Mouse (Mus musculus): ENCODE measurements around the gene Cdc42ep4. TPM values are rescaled to one million over a fixed set of nuclear protein-coding genes. Genes with fewer than 3 reads are reported as not detected.

Cdc42ep4 gene
- polyA plus RNA-seq, 1 experiment: 32.4 TPM

DNA sequence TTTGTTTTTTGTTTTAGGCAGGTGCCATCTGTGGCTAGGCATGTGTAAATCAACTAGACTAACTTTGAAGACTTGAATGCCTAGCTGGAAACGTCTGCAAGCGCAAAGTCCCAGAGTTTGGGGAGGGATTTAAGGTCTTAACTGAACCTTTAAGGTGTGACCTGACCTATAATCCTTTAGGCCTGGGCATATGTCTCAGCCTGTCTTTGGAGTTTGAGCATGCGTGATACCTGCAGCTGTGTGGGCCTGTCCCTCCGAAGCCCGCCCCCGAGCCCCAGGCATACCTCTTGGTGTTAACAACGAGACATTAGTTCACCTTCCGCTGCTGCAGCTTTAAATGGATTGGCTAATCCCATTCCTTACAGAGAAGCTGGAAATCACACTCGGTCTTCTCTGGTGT, 3.2 kb upstream of the Cdc42ep4 start:
- Histone ChIP-seq H3K27ac (ENCODE audit: insufficient read depth, low read length) (0 out of 2 replicates have a peak overlapping the region, but pooled peaks have one; percentile 13), H3K27me3 (ENCODE audit: control insufficient read depth, insufficient read depth, low read length, poor library complexity, severe bottlenecking) (no peaks in the 10 kb centered on the region), H3K9ac (ENCODE audit: low read depth, poor library complexity, severe bottlenecking) (no peak overlapping the region), H3K4me3 (ENCODE audit: low read depth, low read length) (no peak overlapping the region), H3K9me3 (replicated peaks; ENCODE audit: control insufficient read depth, insufficient read depth, low read length, poor library complexity, severe bottlenecking) (no peaks in the 10 kb centered on the region), H3K4me1 (ENCODE audit: control insufficient read depth, insufficient read depth, low read length) (peaks cover 2% of the 10 kb centered on the region), H3K36me3 (ENCODE audit: control insufficient read depth, insufficient read depth, low read length, poor library complexity, severe bottlenecking) (no peaks in the 10 kb centered on the region)
- no peak for TF ChIP-seq EP300 (IDR thresholded peaks at IDR 0.05; ENCODE audit: insufficient read depth, low read depth, low read length)
- TF ChIP-seq CTCF (IDR thresholded peaks at IDR 0.05; ENCODE audit: low read depth, low read length): no peak
- TF ChIP-seq POLR2A (IDR thresholded peaks at IDR 0.05; ENCODE audit: insufficient read depth, low read length): no peak

DNA sequence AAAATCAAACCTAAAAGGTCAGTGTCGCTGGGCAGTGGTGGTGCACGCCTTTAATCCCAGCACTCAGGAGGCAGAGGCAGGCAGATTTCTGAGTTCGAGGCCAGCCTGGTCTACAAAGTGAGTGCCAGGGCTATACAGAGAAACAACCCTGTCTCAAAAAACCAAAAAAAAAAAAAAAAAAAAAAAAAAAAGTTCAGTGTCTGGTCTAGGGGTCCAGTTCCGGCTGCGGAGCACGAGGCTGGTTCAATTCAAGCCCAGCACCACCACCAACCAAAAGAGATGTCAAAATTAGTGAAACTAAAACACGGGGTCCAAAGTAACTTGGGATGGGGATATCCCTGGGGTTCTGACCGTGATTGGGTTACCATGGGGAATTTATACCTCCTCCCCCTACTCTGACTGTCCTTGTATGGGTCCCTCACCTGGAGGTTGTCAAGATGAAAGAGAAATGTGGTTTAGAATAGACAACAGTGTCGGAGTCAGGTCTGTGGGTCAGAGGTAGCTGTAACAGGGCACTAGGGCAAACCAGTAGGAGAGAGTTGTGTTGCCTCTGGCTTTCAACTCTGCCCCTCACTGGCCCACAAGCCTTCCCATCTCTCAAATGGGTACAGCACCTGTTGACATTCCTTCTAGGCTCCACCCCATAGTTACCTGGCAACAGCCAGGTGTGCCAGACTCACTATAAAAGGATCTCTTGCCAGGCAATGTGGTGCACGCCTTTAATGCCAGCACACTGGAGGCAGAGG, 1.2 kb upstream of the Cdc42ep4 start:
- H3K36me3 ChIP-seq (ENCODE audit: control insufficient read depth, insufficient read depth, low read length, poor library complexity, severe bottlenecking): no peaks in the 10 kb centered on the region
- H3K9ac ChIP-seq (ENCODE audit: low read depth, poor library complexity, severe bottlenecking): peak overlapping the region; percentile 77
- no peaks in the 10 kb centered on the region for H3K9me3 ChIP-seq (replicated peaks; ENCODE audit: control insufficient read depth, insufficient read depth, low read length, poor library complexity, severe bottlenecking)
- peak overlapping the region; percentile 68 for H3K4me3 ChIP-seq (ENCODE audit: low read depth, low read length)
- TF ChIP-seq POLR2A (IDR thresholded peaks at IDR 0.05; ENCODE audit: insufficient read depth, low read length) (no peak), CTCF (IDR thresholded peaks at IDR 0.05; ENCODE audit: low read depth, low read length) (no peak), EP300 (IDR thresholded peaks at IDR 0.05; ENCODE audit: insufficient read depth, low read depth, low read length) (no peak)
- peaks cover 6% of the 10 kb centered on the region for H3K4me1 ChIP-seq (ENCODE audit: control insufficient read depth, insufficient read depth, low read length)
- no peak overlapping the region for H3K27ac ChIP-seq (ENCODE audit: insufficient read depth, low read length)
- no peaks in the 10 kb centered on the region for H3K27me3 ChIP-seq (ENCODE audit: control insufficient read depth, insufficient read depth, low read length, poor library complexity, severe bottlenecking)

GRCm38 (mm10) chr11:113752158-113752661, 529 bp upstream of the Cdc42ep4 start:
- H3K27ac ChIP-seq (ENCODE audit: insufficient read depth, low read length): peak overlapping the region; percentile 87
- H3K4me1 ChIP-seq (ENCODE audit: control insufficient read depth, insufficient read depth, low read length): peaks cover 9% of the 10 kb centered on the region

GRCm38 (mm10) chr11:113750571-113751483, 854 bp downstream of the Cdc42ep4 start:
- peak; percentile 55 for TF ChIP-seq CTCF (IDR thresholded peaks at IDR 0.05; ENCODE audit: low read depth, low read length)
- no peak for TF ChIP-seq POLR2A (IDR thresholded peaks at IDR 0.05; ENCODE audit: insufficient read depth, low read length)
- Histone ChIP-seq H3K4me3 (ENCODE audit: low read depth, low read length) (peak overlapping the region; percentile 91), H3K4me1 (ENCODE audit: control insufficient read depth, insufficient read depth, low read length) (peaks cover 11% of the 10 kb centered on the region), H3K9ac (ENCODE audit: low read depth, poor library complexity, severe bottlenecking) (peak overlapping the region; percentile 77), H3K27me3 (ENCODE audit: control insufficient read depth, insufficient read depth, low read length, poor library complexity, severe bottlenecking) (no peaks in the 10 kb centered on the region), H3K36me3 (ENCODE audit: control insufficient read depth, insufficient read depth, low read length, poor library complexity, severe bottlenecking) (no peaks in the 10 kb centered on the region; the same call in 1 of the 2 replicates), H3K27ac (ENCODE audit: insufficient read depth, low read length) (peak overlapping the region; percentile 21), H3K9me3 (replicated peaks; ENCODE audit: control insufficient read depth, insufficient read depth, low read length, poor library complexity, severe bottlenecking) (no peaks in the 10 kb centered on the region)

More at GRCm38 (mm10) chr11:113752158-113752661, 529 bp upstream of the Cdc42ep4 start:
- Histone ChIP-seq H3K9me3 (replicated peaks; ENCODE audit: control insufficient read depth, insufficient read depth, low read length, poor library complexity, severe bottlenecking) (no peaks in the 10 kb centered on the region), H3K9ac (ENCODE audit: low read depth, poor library complexity, severe bottlenecking) (peak overlapping the region; percentile 77), H3K27me3 (ENCODE audit: control insufficient read depth, insufficient read depth, low read length, poor library complexity, severe bottlenecking) (no peaks in the 10 kb centered on the region), H3K36me3 (ENCODE audit: control insufficient read depth, insufficient read depth, low read length, poor library complexity, severe bottlenecking) (no peaks in the 10 kb centered on the region), H3K4me3 (ENCODE audit: low read depth, low read length) (peak overlapping the region; percentile 68)
- TF ChIP-seq POLR2A (IDR thresholded peaks at IDR 0.05; ENCODE audit: insufficient read depth, low read length) (no peak), CTCF (IDR thresholded peaks at IDR 0.05; ENCODE audit: low read depth, low read length) (no peak), EP300 (IDR thresholded peaks at IDR 0.05; ENCODE audit: insufficient read depth, low read depth, low read length) (no peak)

- peaks cover 11% of the 10 kb centered on the region for H3K4me1 ChIP-seq (ENCODE audit: control insufficient read depth, insufficient read depth, low read length)
- no peak for TF ChIP-seq CTCF (IDR thresholded peaks at IDR 0.05; ENCODE audit: low read depth, low read length)
- peak; percentile 64; the same call in 1 of the 2 replicates for TF ChIP-seq EP300 (IDR thresholded peaks at IDR 0.05; ENCODE audit: insufficient read depth, low read depth, low read length)
These were observed 1.8 kb downstream of the Cdc42ep4 start for GRCm38 (mm10) chr11:113749749-113750351.

More at GRCm38 (mm10) chr11:113749749-113750351, 1.8 kb downstream of the Cdc42ep4 start:
- Histone ChIP-seq H3K4me3 (ENCODE audit: low read depth, low read length) (peak overlapping the region; percentile 91), H3K27me3 (ENCODE audit: control insufficient read depth, insufficient read depth, low read length, poor library complexity, severe bottlenecking) (no peaks in the 10 kb centered on the region), H3K9ac (ENCODE audit: low read depth, poor library complexity, severe bottlenecking) (peak overlapping the region; percentile 77), H3K36me3 (ENCODE audit: control insufficient read depth, insufficient read depth, low read length, poor library complexity, severe bottlenecking) (no peaks in the 10 kb centered on the region; the same call in 1 of the 2 replicates), H3K27ac (ENCODE audit: insufficient read depth, low read length) (0 out of 2 replicates have a peak overlapping the region, but pooled peaks have one; percentile 1), H3K9me3 (replicated peaks; ENCODE audit: control insufficient read depth, insufficient read depth, low read length, poor library complexity, severe bottlenecking) (no peaks in the 10 kb centered on the region)

All from ES-Bruce4 (cell line).